Mouse (Mus musculus) embryonic facial prominence, embryonic 14.5 days (tissue): Measurements from ENCODE around the gene Cbln1. TPM values are rescaled to one million over a fixed set of nuclear protein-coding genes. Genes with fewer than 3 reads are reported as not detected.

ENCODE experiments used
- ATAC-seq: fragments of 200-750 bp; cut with Nextera tagmentation; 2 replicates; pipeline ENCODE4 v1.8.0; 2017; ENCODE audit warnings: low read depth, moderate number of reproducible peaks, moderate TSS enrichment
- DNase-seq: peaks from one replicate; pipeline ENCODE4 v3.0.0-alpha.2; 2015; ENCODE audit warnings: low spot score
- H3K27ac ChIP-seq: fragments of 300-500 bp; sonication (generic); replicated peaks from 2 replicates; pipeline ENCODE4 v1.5.1; 2014; ENCODE audit warnings: low read depth, mild to moderate bottlenecking, low read length, moderate library complexity
- H3K27me3 ChIP-seq: fragments of 300-500 bp; sonication (generic); replicated peaks from 2 replicates; pipeline ENCODE4 v1.6.1; 2014; ENCODE audit warnings: low read length; ENCODE audit not compliant: control insufficient read depth, insufficient read depth
- H3K36me3 ChIP-seq: fragments of 300-500 bp; sonication (generic); 2 replicates; pipeline ENCODE4 v1.6.1; 2014; ENCODE audit warnings: low read length, mixed read lengths; ENCODE audit not compliant: control insufficient read depth, insufficient read depth
- H3K4me1 ChIP-seq: fragments of 300-500 bp; sonication (generic); 2 replicates; pipeline ENCODE4 v1.6.1; 2014; ENCODE audit warnings: antibody characterized with exemption, low read length; ENCODE audit not compliant: control insufficient read depth, insufficient read depth
- H3K4me2 ChIP-seq: fragments of 300-500 bp; sonication (generic); 2 replicates; pipeline ENCODE4 v1.6.1; 2014; ENCODE audit warnings: low read depth, mild to moderate bottlenecking, low read length, moderate library complexity, mixed read lengths
- H3K4me3 ChIP-seq: fragments of 300-500 bp; sonication (generic); 2 replicates; pipeline ENCODE4 v1.5.1; 2014; ENCODE audit warnings: low read depth, mild to moderate bottlenecking, low read length
- H3K9ac ChIP-seq: fragments of 300-500 bp; sonication (generic); 2 replicates; pipeline ENCODE4 v1.6.1; 2014; ENCODE audit warnings: low read depth, mild to moderate bottlenecking, low read length, moderate library complexity, mixed read lengths
- H3K9me3 ChIP-seq: fragments of 300-500 bp; sonication (generic); 2 replicates; pipeline ENCODE4 v1.6.1; 2016; ENCODE audit warnings: low read length; ENCODE audit not compliant: control insufficient read depth
- WGBS: fragments of 180-500 bp; shearing (Covaris S2); extraction: QIAGEN DNeasy Blood & Tissue Kit; methylation state at CpG from one replicate; pipeline ENCODE4 v1.1.7; 2014; 5-methylcytosine and 5-hydroxymethylcytosine counted together
- polyA plus RNA-seq: library from polyadenylated mRNA; unstranded; fragments of >200 nt; fragmentation: Nextera tagmentation; extraction: Ambion mirVana; gene quantifications from 2 replicates; pipeline ENCODE4 v1.2.1, GENCODE M21; 2014

Cbln1 gene
- polyA plus RNA-seq, 1 experiment from 2014 or later: 0.79 TPM

DNA sequence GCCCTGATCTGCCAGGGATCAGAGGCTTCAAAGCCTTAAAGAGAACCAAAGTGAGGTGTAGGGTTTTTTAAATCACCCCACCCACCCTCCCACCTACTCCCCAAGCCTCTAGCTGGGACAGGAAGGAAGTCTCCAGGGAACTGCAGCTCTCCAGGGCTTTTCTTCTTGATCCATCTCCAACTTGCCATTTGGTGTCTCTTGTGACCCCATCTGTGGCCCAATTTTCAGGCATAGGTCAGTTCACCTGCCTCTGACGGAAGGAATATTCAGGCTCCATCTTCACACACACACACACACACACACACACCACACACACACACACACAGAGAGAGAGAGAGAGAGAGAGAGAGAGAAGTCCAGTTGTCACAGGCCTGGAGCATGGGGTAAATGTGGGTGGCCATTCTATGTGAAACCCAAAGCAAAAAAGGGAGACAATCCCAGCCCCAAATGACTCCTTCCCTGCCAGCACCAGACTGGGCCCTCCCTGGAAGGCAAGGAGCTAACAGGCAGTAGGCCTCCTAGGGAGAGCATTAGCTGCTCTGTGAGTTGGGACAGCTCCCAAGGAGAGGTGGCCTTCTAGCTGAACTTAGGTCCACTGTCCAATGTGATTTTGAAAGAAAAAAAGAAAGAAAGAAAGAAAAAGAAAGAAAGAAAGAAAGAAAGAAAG lies 5.3 kb downstream of the Cbln1 start:
- H3K4me3 ChIP-seq: no peak overlapping the region
- H3K4me1 ChIP-seq: peaks cover 24% of the 10 kb centered on the region
- H3K9ac ChIP-seq: no peak overlapping the region
- H3K27ac ChIP-seq: no peak overlapping the region
- DNase-seq (no peak), ATAC-seq (no peak)
- 86% methylated on average over 1 of the region's 1 CpGs for WGBS
- no peak overlapping the region for H3K4me2 ChIP-seq
- H3K27me3 ChIP-seq: peaks cover 70% of the 10 kb centered on the region
- H3K9me3 ChIP-seq: no peaks in the 10 kb centered on the region
- no peaks in the 10 kb centered on the region for H3K36me3 ChIP-seq

DNA sequence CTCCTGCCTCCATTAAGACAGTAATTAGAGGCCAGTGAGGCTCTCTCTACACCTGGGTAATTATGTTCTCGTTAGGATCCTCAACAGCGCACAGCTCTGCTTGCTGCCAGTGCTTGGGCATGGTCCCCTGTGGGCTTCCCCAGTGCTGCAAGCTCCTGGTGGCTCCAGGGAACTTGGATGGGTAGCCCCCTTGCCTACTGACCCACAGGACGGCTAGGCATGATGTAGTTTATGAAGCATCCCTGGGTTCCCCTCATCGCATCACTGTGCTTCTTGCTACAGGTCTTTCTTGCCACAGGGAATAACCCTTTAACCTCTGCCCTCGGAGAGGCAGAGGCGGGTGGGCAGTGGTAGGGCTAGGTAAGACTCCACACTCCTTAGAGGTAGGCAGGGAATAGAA lies 6.1 kb downstream of the Cbln1 start:
- WGBS: 35% methylated on average over 6 of the region's 6 CpGs
- peaks cover 63% of the 10 kb centered on the region for H3K27me3 ChIP-seq
- no peak for ATAC-seq

DNA sequence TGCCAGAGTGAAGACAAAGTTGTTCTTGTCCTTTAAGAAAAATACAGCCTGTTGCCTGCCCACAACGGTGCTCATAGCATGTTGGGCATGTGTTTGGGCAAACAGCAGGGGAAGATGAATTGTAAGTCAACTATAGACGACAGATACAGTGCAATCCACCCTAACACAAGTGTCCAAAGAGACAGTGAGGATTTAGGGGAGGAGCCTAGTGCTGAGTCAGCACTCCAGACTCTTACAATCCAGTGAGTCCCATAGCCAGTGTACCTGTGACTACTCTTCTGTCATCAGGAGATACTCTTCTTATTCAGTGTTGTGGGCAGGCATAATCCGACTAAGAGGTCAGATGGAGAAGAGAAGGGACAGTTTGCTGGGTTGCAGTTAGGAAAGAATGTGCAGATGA lies 8.0 kb downstream of the Cbln1 start:
- Histone ChIP-seq H3K36me3 (no peaks in the 10 kb centered on the region), H3K27ac (no peak overlapping the region), H3K4me3 (no peak overlapping the region), H3K4me1 (peaks cover 10% of the 10 kb centered on the region; the same call in 1 of the 2 replicates), H3K9ac (no peak overlapping the region), H3K9me3 (no peaks in the 10 kb centered on the region), H3K27me3 (peaks cover 44% of the 10 kb centered on the region), H3K4me2 (no peak overlapping the region)
- ATAC-seq: no peak
- no peak for DNase-seq
- 73% methylated on average over 3 of the region's 3 CpGs for WGBS

More for the DNA sequence above, 6.1 kb downstream of the Cbln1 start:
- Histone ChIP-seq H3K4me2 (no peak overlapping the region), H3K9ac (no peak overlapping the region), H3K27ac (no peak overlapping the region), H3K9me3 (no peaks in the 10 kb centered on the region), H3K36me3 (no peaks in the 10 kb centered on the region), H3K4me1 (peaks cover 24% of the 10 kb centered on the region), H3K4me3 (no peak overlapping the region)
- no peak for DNase-seq

DNA sequence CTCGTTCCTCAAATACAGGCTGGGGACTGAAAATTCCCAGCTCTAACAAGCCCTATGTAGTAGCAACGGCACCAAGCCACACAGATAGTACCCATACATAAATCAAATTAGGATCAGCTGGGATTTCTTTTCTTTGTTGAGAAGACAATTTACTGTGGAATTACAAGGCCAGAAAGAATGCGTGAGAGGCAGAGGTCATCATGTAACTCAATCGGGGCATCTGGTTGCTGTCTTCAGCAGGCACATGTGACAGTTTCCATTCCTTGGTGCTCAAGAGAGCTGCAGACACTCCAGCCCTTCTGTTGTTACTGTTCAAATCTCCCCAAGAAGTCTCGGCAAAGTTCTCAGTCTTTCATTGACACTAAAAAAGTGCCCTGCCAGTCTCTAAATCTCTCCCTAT lies 10.6 kb downstream of the Cbln1 start:
- no peak for ATAC-seq
- WGBS: 36% methylated on average over 5 of the region's 5 CpGs

DNA sequence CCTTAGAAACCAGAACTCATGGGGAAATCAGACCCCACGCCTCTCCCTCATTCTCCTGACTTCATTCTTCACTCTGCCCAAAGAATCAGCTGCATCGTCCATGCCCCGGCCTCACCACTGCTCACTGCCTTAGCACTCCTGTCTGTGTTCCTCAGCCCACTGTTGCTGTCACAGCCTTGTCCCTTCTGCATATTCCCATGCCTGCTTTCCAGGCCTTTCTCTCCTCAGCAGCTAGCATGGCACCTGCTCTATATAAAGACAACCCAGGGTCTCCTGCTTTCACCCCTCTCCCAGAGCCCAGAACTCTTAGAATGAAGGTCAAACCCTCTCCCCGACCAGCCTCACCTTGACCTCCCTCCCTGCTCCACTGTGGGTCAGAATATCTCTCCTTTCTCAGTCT lies 15.5 kb downstream of the Cbln1 start:
- Histone ChIP-seq H3K4me1 (no peaks in the 10 kb centered on the region), H3K27me3 (no peaks in the 10 kb centered on the region), H3K4me2 (no peak overlapping the region), H3K4me3 (no peak overlapping the region), H3K36me3 (no peaks in the 10 kb centered on the region), H3K9ac (no peak overlapping the region), H3K27ac (no peak overlapping the region), H3K9me3 (no peaks in the 10 kb centered on the region)
- ATAC-seq (no peak), DNase-seq (no peak)
- WGBS: 72% methylated on average over 4 of the region's 4 CpGs

More for the DNA sequence above, 10.6 kb downstream of the Cbln1 start:
- DNase-seq: no peak
- Histone ChIP-seq H3K4me1 (no peaks in the 10 kb centered on the region), H3K36me3 (no peaks in the 10 kb centered on the region), H3K9ac (no peak overlapping the region), H3K27ac (no peak overlapping the region), H3K27me3 (peaks cover 18% of the 10 kb centered on the region), H3K9me3 (no peaks in the 10 kb centered on the region), H3K4me3 (no peak overlapping the region), H3K4me2 (no peak overlapping the region)

DNA sequence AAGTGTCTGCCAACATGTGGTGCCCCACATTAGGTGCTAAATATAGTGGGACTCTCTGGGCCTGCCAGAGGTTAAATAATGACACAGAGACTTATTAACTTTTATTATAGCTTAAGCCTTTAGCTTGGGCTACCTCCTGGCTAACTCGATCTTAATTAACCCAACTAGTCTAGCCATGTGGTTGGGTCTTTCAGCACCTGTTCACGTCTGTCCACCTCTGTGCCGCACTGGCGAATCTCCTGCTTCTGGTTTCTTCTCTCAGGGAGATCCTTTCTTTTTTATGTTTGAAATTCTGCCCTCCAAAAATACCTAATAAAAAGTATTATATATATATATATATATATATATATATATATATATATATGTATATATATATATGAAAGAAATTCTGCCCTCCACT lies 19.6 kb downstream of the Cbln1 start:
- WGBS: 78% methylated on average over 4 of the region's 4 CpGs
- ATAC-seq: no peak

DNA sequence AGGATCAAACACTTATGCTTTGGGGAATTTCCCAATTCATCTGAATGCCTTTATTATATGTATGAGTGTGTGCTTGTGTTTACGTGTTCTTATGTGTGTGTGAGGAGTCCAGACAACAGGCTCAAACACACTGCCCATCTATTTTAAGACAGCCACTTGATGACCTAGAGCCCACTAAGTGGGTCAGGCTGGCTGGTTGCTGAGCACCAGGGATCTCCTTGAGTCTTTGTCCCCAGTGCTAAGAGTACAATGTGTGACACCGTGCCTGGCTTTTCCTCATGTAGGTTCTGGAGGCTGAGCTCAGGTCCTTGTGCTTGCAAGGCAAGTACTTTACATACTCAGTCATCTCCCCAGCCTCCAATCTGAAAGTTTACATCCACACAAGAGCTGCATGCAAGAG lies 20.7 kb downstream of the Cbln1 start:
- DNase-seq: no peak
- Histone ChIP-seq H3K9ac (no peak overlapping the region), H3K4me1 (no peaks in the 10 kb centered on the region), H3K4me3 (no peak overlapping the region), H3K27ac (no peak overlapping the region), H3K9me3 (no peaks in the 10 kb centered on the region), H3K27me3 (no peaks in the 10 kb centered on the region), H3K36me3 (no peaks in the 10 kb centered on the region), H3K4me2 (no peak overlapping the region)
- no peak for ATAC-seq
- 82% methylated on average over 2 of the region's 2 CpGs for WGBS

More for the DNA sequence above, 19.6 kb downstream of the Cbln1 start:
- no peak overlapping the region for H3K4me2 ChIP-seq
- no peak for DNase-seq
- no peaks in the 10 kb centered on the region for H3K9me3 ChIP-seq
- no peak overlapping the region for H3K9ac ChIP-seq
- no peak overlapping the region for H3K27ac ChIP-seq
- no peaks in the 10 kb centered on the region for H3K27me3 ChIP-seq
- no peak overlapping the region for H3K4me3 ChIP-seq
- no peaks in the 10 kb centered on the region for H3K4me1 ChIP-seq
- H3K36me3 ChIP-seq: no peaks in the 10 kb centered on the region

DNA sequence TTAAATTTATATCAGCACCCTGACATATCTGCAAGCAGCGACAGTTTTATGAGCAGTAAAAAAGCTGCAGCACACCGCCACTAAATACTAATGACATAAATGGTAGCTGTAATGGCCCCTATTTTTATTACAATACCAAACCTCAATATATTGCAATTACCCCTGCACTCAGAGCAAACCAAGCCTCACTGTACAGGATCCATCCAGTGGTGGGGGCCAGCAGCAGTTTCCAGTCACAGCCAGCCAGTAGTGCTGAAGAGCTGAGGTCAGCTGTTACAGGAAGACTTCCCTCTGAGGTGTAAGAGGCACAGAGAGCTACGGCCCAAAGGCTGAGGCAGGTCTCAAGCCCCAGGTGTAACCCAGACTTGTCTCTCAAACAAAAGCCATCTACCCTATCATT lies 37.8 kb downstream of the Cbln1 start:
- Histone ChIP-seq H3K4me3 (no peak overlapping the region), H3K4me2 (no peak overlapping the region), H3K27me3 (no peaks in the 10 kb centered on the region), H3K27ac (no peak overlapping the region), H3K9ac (no peak overlapping the region), H3K36me3 (no peaks in the 10 kb centered on the region), H3K9me3 (no peaks in the 10 kb centered on the region), H3K4me1 (no peaks in the 10 kb centered on the region)
- ATAC-seq: no peak
- 73% methylated on average over 3 of the region's 3 CpGs for WGBS
- DNase-seq: no peak

DNA sequence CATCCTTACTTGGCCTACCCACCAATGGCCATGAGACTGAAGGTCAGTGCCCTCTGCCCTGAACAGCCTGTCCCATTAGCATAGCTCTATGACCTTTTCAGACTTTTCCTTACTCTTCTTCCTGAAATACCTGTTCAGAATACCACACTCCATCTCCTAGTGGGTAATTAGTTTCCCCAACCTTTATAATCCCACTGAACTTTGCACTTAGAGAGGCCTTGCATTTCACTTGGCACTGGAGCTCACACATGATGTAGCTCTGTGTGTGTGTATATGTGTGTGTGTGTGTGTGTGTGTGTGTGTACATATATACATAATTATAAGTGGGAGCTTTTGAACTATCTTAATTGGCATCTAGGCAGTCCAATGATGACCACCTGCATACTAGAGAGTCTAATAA lies 45.2 kb downstream of the Cbln1 start:
- DNase-seq: no peak
- no peaks in the 10 kb centered on the region for H3K27me3 ChIP-seq
- H3K4me3 ChIP-seq: no peak overlapping the region
- H3K4me1 ChIP-seq: no peaks in the 10 kb centered on the region
- H3K9ac ChIP-seq: no peak overlapping the region
- H3K36me3 ChIP-seq: no peaks in the 10 kb centered on the region
- no peak overlapping the region for H3K27ac ChIP-seq
- no peak overlapping the region for H3K4me2 ChIP-seq
- no peak for ATAC-seq
- no peaks in the 10 kb centered on the region for H3K9me3 ChIP-seq
